Mouse (Mus musculus): ENCODE measurements at regions not wholly inside any gene's neighbourhood (a gene's known extent, or its start where the extent isn't known, plus 50 kb on each side); places are given as distances from the start of the nearest gene placed in this dataset.

DNA sequence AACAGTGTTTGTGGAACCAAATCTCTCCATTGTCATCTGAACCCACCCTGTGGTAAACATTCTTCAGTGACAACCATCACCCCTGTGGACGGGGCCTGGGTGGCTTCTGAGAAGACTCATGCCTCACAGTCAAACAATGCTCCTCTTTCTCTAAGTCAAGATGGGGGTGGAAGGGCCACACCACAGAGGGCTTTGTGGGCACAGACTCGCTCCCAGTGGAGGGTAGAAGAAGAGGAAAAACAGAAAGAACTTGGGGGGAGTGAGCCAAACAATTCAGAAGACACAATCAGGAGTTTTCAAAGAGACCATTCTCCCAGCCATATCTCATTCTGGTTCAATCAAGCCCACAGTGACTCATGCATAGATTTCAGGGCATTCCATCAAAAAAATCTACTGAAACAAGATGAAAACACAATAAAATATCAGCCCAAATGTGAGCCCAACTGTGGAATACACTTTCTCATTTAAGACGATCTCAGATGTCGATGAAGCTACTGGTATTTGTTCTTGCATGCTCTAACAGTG is 339.7 kb downstream of the Setd4 start:
- no peak for DNase-seq (ENCODE audit: low spot score)

DNA sequence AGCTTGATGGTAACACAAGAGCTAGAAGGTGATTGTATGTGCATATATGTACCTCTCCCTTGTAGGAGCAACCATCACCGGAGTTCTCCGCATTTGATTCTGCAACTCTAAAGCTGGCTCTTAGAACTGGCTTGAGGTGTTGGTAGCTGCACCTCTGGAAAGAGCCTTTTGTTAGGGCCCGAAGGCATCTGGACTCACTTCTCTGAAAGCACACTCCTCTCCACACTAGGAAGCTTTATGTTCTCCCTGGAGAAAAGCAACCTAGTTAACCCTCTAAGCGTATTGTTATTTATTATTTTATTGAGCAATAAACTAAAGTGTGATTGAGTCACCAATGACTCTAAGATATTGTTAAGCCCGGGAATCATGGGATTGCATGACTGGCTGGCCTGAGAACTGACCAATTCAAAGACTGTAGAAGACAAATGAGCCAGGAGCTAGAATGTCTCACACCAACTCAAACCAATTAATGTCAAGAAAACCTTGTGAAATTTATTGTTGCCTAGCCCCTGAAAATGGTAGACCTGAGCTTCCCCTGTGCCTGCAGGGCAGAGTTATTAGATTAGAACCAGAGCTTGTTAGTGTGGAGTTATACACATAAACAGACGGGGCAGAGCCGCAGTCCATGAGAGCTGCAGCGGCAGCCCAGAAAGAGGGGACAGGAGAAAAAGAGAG is 340.6 kb downstream of the Setd4 start:
- no peak for DNase-seq (ENCODE audit: low spot score)

DNA sequence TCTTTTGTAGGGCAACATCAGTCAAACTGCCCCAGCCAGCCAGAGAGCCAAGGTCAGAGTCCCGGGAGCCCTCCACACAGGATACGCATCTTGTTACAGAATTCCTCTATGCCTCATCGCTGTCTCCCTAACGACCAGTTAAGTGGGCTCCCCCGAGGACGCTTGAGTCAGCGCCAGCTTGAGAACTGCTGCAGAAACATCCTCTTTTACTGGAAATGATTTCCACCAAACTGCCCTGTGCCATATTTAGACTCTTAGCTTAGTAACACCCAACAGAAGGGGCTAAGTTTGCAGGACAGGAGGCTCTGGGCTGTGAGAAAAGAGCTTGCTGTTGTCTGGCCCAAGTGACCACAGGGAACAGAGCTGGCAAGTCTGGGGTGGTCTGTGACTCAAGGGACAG is 357.0 kb downstream of the Setd4 start:
- no peak for DNase-seq (ENCODE audit: low spot score)

DNA sequence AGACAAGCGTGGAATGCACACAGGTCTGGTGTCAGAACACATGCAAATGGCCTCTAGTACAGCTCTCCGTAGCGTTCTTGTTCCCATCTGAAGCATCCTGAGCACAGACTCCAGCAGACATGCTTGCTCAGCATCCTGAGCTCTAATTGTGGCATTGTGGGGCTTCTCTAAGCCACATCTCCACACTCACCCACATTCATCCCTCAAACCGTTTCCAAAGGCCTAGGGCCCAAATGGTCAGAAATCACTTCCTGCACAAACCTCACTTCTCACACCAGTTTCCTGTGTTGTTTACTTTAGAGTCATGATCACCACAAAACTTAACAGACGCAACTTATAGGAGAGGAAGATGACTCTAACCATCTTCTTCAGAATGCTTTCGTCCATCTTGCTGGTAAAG is 358.1 kb downstream of the Setd4 start:
- DNase-seq (ENCODE audit: low spot score), result no peak

DNA sequence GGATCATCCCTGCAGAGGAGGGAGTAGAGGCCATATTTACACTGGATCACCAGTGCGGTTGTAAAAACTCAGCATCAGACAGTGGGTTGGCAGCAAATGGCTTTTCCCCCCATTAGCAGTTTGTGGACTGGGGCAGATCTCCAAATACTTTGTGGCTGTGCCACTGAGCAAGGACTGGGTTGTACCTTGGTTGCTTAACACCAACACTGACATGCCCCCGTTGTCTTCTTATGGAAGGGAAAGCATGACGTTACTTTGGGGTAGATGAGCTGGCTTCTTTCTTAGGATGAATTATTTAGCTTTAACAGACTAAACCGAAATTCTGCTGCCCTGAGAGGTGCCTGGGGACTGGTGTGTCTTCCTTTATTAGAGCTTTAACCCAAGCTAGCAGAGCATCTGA is 365.0 kb downstream of the Setd4 start:
- no peak for DNase-seq (ENCODE audit: low spot score)

DNA sequence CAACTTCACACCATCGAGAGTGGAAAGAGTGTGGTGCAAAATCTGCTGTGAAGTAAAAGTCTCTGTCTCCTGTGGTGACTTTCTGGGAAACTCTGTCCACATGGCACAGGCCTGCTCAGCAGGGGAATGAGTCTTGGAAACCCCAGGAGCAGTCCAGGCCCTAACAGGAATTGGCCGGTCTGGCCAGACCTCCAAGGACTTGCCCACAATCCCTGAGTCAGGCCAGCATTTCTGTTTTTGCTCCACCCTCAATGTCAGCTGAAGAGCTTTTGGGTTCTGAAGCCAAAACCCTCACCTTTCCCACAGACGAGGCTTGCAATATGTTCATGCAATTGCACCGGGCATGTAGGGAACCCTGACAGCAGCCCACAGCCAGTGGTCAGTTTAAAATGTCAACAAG is 365.5 kb downstream of the Setd4 start:
- DNase-seq (ENCODE audit: low spot score), result no peak

DNA sequence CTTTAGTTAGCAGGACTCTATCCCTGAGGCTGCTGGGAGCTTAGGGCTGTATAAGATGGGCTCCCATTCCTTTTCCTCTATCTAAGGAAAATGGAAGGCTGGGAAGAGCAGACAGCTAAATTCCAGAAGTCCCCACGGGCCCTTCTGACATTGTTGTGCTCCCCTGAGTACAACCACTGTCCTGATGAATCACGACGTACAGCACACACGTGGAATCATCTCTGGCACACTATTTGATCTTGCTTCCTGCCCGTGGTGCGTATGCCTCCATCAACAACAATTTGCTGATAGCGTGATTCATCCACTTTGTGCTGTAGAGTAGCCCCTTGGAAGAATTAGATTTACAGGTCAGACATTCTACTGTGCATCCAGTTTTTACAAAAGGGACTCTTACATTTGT is 378.2 kb downstream of the Setd4 start:
- no peak for DNase-seq (ENCODE audit: low spot score)

DNA sequence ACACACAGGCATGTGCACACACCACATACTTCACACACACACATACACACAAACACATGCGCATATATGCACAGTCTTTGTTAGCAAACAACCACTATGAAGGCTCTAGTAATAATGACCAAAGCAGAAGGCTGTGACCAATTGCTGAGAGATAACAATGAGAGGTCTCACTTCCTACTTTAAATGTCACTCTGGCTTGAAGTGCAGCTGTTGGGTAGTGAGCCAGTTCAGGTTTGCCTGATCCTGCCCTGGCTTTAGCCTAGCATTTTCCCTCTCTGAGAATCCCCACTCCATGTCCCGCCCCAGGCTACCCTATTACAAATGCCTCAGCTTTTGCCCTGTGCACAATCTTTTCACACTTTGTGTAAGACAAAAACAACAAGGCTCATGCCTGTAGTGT is 378.7 kb downstream of the Setd4 start:
- no peak for DNase-seq (ENCODE audit: low spot score)

GRCm38 (mm10) chr16:93219731-93220130 is 384.1 kb downstream of the Setd4 start:
- DNase-seq (ENCODE audit: low spot score), result no peak

DNA sequence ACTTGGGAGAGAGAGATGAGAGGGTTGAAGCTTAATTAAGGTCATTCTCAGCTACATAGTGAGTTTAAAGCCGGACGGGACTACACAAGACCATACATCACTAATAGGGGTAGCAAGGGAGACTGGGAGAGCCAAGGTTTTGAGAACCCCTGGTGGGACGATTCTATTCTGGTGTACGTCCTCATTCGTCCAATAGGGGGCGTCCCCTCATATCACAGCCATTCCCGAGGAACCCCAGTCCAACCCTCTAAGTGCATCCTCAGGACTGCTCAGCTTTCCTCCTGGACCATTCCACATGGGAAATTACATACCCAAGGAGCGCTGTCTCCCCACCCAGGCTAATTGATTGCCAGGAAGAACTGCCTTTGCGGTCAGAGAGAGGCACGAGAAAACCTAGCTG is 385.5 kb downstream of the Setd4 start:
- no peak for DNase-seq (ENCODE audit: low spot score)

GRCm38 (mm10) chr16:93217600-93218226 is 386.1 kb downstream of the Setd4 start:
- no peak for DNase-seq (ENCODE audit: low spot score)

GRCm38 (mm10) chr16:93215630-93216029 is 388.2 kb downstream of the Setd4 start:
- DNase-seq (ENCODE audit: low spot score), result no peak

- no peak for DNase-seq (ENCODE audit: low spot score)
Observed at GRCm38 (mm10) chr16:93213618-93214017, 387.7 kb upstream of the Runx1 start.

DNA sequence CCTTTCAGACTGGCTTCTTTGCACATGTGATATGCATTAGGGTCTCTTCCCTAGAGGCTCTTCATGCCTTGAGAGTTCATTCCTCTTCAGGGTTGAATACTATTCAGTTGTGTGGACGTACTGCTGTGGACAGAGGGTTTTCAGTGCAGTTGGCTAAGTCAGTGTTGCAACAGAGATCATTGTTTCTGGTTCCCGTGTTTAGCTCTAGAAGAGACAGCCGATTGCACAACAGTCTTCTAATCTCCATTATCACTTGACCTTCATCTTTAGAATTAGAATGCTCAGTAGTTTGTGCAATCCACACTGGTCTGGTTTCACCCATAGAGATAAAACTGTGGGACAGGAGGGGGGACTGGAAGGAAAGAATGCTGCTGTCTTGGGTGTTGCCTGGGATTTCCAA is 381.7 kb upstream of the Runx1 start:
- no peak for DNase-seq (ENCODE audit: low spot score)

DNA sequence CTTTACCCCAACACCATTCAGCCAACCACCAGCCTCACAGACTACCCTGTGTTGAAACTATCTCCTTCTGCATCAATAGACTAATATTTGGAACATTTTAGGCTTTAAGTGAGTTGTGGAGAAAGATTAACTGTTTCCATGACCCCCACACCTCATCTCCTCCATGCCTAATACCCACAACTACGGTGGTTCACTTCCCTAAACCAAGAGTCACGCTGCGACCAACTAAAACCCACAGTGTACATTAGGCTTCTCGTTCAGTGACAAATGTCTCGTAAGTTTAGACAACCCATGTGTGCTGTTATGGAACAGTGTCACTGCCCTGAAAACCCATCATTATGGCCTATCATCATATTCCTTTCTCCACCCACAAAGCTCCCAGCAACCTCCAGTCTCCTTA is 381.3 kb upstream of the Runx1 start:
- no peak for DNase-seq (ENCODE audit: low spot score)

GRCm38 (mm10) chr16:93206325-93206724 is 380.4 kb upstream of the Runx1 start:
- no peak for DNase-seq (ENCODE audit: low spot score)

DNA sequence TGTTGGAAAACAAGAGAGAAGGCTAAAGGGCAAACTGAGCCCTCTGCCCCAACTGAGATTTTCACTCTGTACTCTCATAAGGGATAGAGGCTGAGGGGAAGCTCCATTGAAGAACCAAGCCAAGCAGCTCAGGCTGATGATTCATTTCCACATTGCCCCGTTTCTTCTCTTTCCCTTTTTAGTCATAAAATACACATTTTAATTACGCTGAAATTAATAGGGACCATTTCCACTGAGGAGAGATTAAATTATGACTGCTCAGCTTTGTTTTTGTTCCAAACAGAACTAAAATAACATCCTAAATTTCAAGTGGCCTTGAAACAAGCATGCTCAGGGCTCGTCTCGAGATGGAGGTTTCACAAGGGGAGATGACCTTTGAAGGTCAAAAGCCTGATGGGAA is 378.7 kb upstream of the Runx1 start:
- no peak for DNase-seq (ENCODE audit: low spot score)

DNA sequence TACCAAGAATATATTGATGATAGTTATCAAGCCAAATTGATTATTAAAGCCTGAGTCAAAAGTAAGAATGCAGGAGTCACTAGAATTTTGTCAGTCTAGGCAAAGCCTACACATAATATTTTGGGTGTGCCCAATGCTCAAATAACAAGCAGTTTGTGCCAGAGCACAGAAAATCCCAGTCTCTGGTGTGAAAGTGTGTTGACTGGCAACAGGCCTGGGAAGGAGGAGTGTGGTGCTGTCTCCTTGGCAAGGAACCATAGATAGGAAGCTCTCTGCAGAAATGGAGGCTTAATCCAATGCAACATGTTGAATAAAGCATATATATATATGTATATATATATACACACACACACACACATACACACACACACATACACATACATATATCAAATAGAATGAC is 376.6 kb upstream of the Runx1 start:
- DNase-seq (ENCODE audit: low spot score), result no peak

- no peak for DNase-seq (ENCODE audit: low spot score)
Observed at GRCm38 (mm10) chr16:93197300-93197699, 371.4 kb upstream of the Runx1 start.

- DNase-seq (ENCODE audit: low spot score), result no peak
Observed at GRCm38 (mm10) chr16:93193921-93194481, 368.1 kb upstream of the Runx1 start.

DNA sequence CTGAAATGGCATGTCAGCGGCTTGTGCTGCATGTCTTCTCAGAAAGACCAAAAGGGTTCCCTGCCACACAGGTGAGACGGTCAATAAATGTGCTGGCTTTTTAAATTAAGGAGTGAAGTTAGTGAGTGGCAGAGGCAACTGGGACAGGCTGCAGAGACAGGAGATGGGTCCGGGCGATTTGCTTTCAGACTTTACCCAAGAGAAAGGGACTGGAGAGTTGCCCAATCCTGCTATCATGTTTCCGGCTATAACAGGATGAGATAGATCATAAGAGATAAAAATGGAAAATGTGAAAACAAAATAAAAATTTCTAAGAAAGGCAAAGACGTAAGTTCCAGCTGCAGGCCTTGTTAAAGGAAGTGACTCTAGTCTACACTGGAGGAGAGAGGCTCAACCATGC is 367.3 kb upstream of the Runx1 start:
- no peak for DNase-seq (ENCODE audit: low spot score)

GRCm38 (mm10) chr16:93192651-93193173 is 366.8 kb upstream of the Runx1 start:
- DNase-seq (ENCODE audit: low spot score), result no peak

DNA sequence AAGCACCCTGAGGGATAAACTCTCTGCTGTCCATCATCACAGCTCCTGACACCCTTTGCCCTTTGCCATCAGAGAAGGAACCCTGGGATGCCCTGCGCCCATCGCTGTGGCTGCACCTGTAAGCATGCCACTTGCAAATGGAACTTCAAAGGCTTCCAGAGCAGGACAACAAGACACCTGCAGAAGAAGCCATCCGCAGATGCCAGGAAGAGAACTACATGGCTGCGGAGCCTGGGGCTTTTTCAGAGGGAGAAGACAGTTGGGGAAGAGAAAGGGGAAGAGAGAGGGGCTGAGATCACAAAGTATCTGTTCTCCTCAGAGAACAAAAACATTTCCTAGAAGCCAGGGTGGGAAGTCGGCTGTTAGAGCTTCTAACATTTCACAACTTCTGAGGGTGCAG is 365.2 kb upstream of the Runx1 start:
- no peak for DNase-seq (ENCODE audit: low spot score)

Measured in ovary, postnatal 10 days (tissue).